Mouse (Mus musculus) myocyte (in vitro differentiated cells): ENCODE data around the gene Ppp1r15b.

Source experiments
- MAX ChIP-seq: IDR thresholded peaks from one replicate; pipeline ENCODE4 v1.6.1; 2011; ENCODE audit warnings: low read depth, mild to moderate bottlenecking, control low read depth
- MYOG ChIP-seq, 3 experiments: IDR thresholded peaks; one replicate each; pipeline ENCODE4 v1.6.1; 2011; ENCODE audit warnings: control low read depth in 2 of 3, low read depth in 2 of 3, mild to moderate bottlenecking in 2 of 3; ENCODE audit not compliant: insufficient read length in 2 of 3, control insufficient read depth in 1 of 3, insufficient read depth in 1 of 3
- POLR2A ChIP-seq: IDR thresholded peaks from one replicate; pipeline ENCODE4 v1.6.1; 2011; ENCODE audit warnings: low read depth, mild to moderate bottlenecking, control low read depth, moderate library complexity; ENCODE audit not compliant: insufficient read length
- POLR2AphosphoS2 ChIP-seq: IDR thresholded peaks from one replicate; pipeline ENCODE4 v1.6.1; 2011; ENCODE audit warnings: low read depth, control low read depth; ENCODE audit not compliant: insufficient read length
- SRF ChIP-seq: IDR thresholded peaks from one replicate; pipeline ENCODE4 v1.6.1; 2011; ENCODE audit warnings: low read depth; ENCODE audit not compliant: control insufficient read depth, insufficient read length
- TCF12 ChIP-seq: IDR thresholded peaks from one replicate; pipeline ENCODE4 v1.6.1; 2011; ENCODE audit warnings: mild to moderate bottlenecking, control low read depth; ENCODE audit not compliant: poor library complexity, insufficient read depth, severe bottlenecking
- USF1 ChIP-seq: IDR thresholded peaks from one replicate; pipeline ENCODE4 v1.6.1; 2011; ENCODE audit warnings: low read depth, mild to moderate bottlenecking, control low read depth, moderate library complexity

DNA sequence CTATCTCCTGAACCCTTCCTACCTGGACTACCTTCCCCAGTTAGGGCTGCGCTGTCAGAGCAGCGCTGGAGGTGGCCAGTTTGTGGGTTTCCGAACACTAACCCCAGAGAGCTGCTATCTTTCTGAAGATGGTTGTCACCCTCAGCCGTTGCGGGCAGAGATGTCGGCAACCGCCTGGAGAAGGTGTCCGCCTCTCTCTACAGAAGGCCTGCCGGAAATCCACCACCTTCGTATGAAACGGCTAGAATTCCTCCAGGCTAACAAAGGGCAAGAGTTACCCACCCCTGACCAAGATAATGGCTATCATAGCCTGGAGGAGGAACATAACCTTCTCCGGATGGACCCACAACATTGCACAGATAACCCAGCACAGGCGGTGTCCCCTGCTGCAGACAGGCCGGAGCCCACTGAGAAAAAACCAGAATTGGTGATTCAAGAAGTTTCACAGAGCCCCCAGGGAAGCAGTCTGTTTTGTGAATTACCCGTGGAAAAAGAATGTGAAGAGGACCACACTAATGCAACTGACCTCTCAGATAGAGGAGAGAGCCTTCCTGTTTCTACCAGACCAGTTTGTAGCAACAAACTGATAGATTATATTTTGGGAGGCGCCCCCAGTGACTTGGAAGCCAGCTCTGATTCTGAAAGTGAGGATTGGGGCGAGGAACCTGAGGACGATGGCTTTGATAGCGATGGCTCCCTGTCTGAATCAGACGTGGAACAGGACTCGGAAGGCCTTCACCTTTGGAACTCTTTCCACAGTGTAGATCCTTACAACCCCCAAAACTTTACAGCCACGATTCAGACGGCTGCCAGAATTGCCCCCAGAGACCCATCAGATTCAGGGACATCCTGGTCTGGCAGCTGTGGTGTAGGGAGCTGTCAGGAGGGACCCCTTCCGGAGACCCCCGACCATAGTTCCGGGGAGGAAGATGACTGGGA, 1.7 kb downstream of the Ppp1r15b start:
- TF ChIP-seq POLR2A = no peak
- TF ChIP-seq POLR2AphosphoS2 = no peak
- TF ChIP-seq MAX = no peak
- no peak for TF ChIP-seq USF1
- no peak for TF ChIP-seq MYOG (IDR thresholded peaks at IDR 0.05; ENCODE audit: control insufficient read depth in 1 of 3, insufficient read depth in 1 of 3, insufficient read length in 2 of 3, low read depth in 2 of 3)
- TF ChIP-seq TCF12 = no peak
- TF ChIP-seq SRF = no peak
